Mouse (Mus musculus) layer of hippocampus, adult 2 months (tissue): ENCODE results near the gene Ccdc28b. TPM values are rescaled to one million over a fixed set of nuclear protein-coding genes. Genes with fewer than 3 reads are reported as not detected.

Experiments
- DNase-seq, 2 experiments: peaks; one replicate each; pipeline ENCODE4 v3.0.0; 2022; ENCODE audit warnings: low spot score in 2 of 2
- H3K27ac ChIP-seq: fragments of 200-600 bp; 2 replicates; pipeline ENCODE4 v1.8.1; 2022
- H3K4me3 ChIP-seq: fragments of 200-600 bp; 2 replicates; pipeline ENCODE4 v1.8.1; 2022; ENCODE audit warnings: mild to moderate bottlenecking
- CTCF ChIP-seq: fragments of 200-600 bp; conservative IDR thresholded peaks from 2 replicates; pipeline ENCODE4 v1.8.1; 2022; ENCODE audit warnings: antibody characterized with exemption, mild to moderate bottlenecking, moderate library complexity
- long read RNA-seq, 2 experiments: library from polyadenylated mRNA; stranded (forward); transcript quantifications; one replicate each; pipeline ENCODE4 v2.0.0; 2021; ENCODE audit warnings: borderline mapping rate in 2 of 2
- total RNA-seq, 2 experiments: library from RNA; stranded (reverse); gene quantifications; 2 replicates each; pipeline ENCODE4 v1.2.3; 2021

The Ccdc28b gene
- 10 to 100 TPM; 70.2 to 81.0 TPM for total RNA-seq
- long read RNA-seq, experiment 1, transcript Ccdc28b-201 (6 exons, 879 nt) = major isoform, 11 of 27 reads
- long read RNA-seq, experiment 1, partial matches to known transcripts = 1 of 27 reads
- long read RNA-seq, experiment 1, other reads (novel, unspliced or antisense) = 10 of 27 reads
- long read RNA-seq, experiment 2, transcript Ccdc28b-201 (6 exons, 879 nt) = major isoform, 13 of 36 reads
- long read RNA-seq, experiment 2, partial matches to known transcripts = 5 of 36 reads
- long read RNA-seq, experiment 2, other reads (novel, unspliced or antisense) = 13 of 36 reads

DNA sequence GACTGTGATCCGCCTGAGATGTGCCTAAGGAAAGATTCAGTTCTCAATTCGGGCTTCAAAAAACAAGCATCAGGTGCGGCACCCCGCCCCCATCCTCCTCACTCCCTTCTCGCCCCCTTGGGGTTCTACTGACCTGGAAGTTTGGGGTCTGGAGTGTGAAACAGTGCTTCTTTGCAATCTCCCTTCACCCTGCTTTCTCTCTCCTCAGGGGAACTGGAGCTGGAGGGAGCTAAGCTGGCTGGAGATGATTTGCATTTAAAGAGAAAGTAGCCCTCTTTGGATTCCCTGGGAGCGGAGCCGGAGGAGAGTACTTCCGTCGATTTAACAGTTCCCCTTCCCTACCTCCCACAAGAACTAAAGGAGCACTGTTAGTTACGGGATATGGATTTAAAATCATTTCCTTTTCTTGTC is at the start of gene Ccdc28b:
TSS of gene Ccdc28b (minus strand) at position 267 of the 411 bp plus-strand sequence.
- peak within 1 kb of the TSS; percentile 90 for H3K4me3 ChIP-seq

GRCm38 (mm10) chr4:129672878-129673449 is 49.2 kb upstream of the Ccdc28b start:
- Histone ChIP-seq H3K27ac (peak overlapping the region; percentile 97), H3K4me3 (peak overlapping the region; percentile 92)
- no peak for DNase-seq
- TF ChIP-seq CTCF = no peak; the same call in 1 of the 2 replicates

More for the DNA sequence above, at the start of gene Ccdc28b:
- peak within 1 kb of the TSS; percentile 98 for H3K27ac ChIP-seq
- no peak for TF ChIP-seq CTCF
- peak; percentile 64 to 71 for DNase-seq

GRCm38 (mm10) chr4:129672083-129672877 is 48.5 kb upstream of the Ccdc28b start, which contains the start of gene Kpna6:
Gene Kpna6, minus strand, starts transcription at chr4:129672767.
- TF ChIP-seq CTCF = 0 out of 2 replicates have a peak, but pooled peaks have one; percentile 22
- H3K27ac ChIP-seq = peak within 1 kb of the TSS; percentile 97
- DNase-seq = peak; percentile 92
- H3K4me3 ChIP-seq = peak within 1 kb of the TSS; percentile 92

GRCm38 (mm10) chr4:129671491-129672082 is 47.8 kb upstream of the Ccdc28b start:
- peak overlapping the region; percentile 92 for H3K4me3 ChIP-seq
- peak in 1 of 2 experiments; percentile 58 for DNase-seq
- peak overlapping the region; percentile 97 for H3K27ac ChIP-seq
- TF ChIP-seq CTCF = peak; percentile 89

- TF ChIP-seq CTCF = no peak
- no peak overlapping the region for H3K4me3 ChIP-seq
- no peak for DNase-seq
- H3K27ac ChIP-seq = peak overlapping the region; percentile 14; the same call in 1 of the 2 replicates
These were observed 38.6 kb upstream of the Ccdc28b start for GRCm38 (mm10) chr4:129662255-129662813.

GRCm38 (mm10) chr4:129661584-129661983 is 37.8 kb upstream of the Ccdc28b start:
- DNase-seq = peak in 1 of 2 experiments; percentile 66
- Histone ChIP-seq H3K4me3 (no peak overlapping the region), H3K27ac (peak overlapping the region; percentile 53)
- TF ChIP-seq CTCF = no peak

DNA sequence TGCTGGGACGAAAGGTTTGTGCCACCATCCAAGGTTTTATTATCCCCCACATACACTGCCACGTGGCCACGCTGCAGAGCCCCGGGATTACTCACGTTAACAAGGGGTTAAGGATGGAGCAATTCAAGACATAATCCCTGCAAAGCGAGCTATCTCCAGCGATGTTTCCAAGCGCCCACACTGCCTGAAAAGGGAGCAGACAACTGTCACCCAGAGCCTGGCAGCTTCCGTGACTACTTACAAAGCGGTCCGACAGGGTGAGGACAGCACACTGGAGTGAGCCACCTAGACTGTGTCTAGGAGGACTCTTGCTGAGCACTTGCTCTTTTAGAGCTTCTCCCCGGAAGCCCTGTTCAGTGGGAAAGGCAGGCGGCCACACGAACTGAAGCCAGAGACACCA is 31.0 kb upstream of the Ccdc28b start:
- Histone ChIP-seq H3K27ac (peak overlapping the region; percentile 44; the same call in 1 of the 2 replicates), H3K4me3 (no peak overlapping the region)
- TF ChIP-seq CTCF = no peak
- DNase-seq = no peak

DNA sequence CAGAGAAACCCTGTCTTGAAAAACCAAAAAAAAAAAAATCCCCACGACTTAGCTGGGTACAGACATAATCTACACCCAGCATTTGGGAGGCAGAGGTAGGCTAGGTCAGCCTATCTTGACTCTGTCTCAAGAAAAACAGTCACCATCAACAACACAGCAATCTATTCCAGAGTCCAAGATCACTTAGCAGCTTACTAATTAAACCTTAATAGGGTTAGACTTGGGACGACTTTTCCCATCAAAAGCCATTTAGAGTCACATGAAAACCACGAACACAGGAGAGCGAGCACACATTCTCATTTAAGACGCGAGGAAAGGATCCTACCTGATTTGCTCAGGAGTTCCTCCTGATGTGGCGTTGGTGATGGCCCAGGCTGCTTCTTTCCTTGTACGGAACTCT is 26.6 kb upstream of the Ccdc28b start:
- H3K4me3 ChIP-seq = no peak overlapping the region
- H3K27ac ChIP-seq = no peak overlapping the region
- TF ChIP-seq CTCF = no peak

GRCm38 (mm10) chr4:129648656-129649055 is 24.9 kb upstream of the Ccdc28b start:
- DNase-seq = no peak
- no peak for TF ChIP-seq CTCF
- no peak overlapping the region for H3K4me3 ChIP-seq
- H3K27ac ChIP-seq = no peak overlapping the region

More for the DNA sequence above, 26.6 kb upstream of the Ccdc28b start:
- DNase-seq = no peak

DNA sequence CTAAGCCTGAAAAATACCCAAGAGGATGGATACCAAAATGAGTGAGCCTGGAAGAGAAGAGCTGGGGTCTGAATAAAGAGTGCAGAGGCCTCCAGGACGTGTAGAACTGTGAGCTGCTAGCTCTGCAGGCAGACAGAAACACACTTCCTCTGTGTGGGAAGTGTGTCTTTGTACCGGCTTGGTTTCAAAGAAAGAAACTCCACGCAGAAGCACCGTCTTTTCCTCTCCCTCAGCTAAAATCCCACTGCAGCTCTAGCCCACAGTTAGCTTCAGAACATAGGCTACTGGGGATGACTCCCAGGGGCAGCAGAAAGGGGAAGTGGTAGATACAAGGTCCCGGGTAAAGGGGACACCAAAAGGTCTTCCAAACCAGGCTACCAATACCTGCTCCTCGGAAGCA is 21.5 kb upstream of the Ccdc28b start:
- Histone ChIP-seq H3K4me3 (no peak overlapping the region), H3K27ac (peak overlapping the region; percentile 24; the same call in 1 of the 2 replicates)
- no peak for TF ChIP-seq CTCF
- no peak for DNase-seq

GRCm38 (mm10) chr4:129641756-129642155 is 18.0 kb upstream of the Ccdc28b start:
- Histone ChIP-seq H3K27ac (peak overlapping the region; percentile 95), H3K4me3 (peak overlapping the region; percentile 80)
- DNase-seq = no peak
- TF ChIP-seq CTCF = no peak
